Mouse (Mus musculus) heart, embryonic 12.5 days (tissue): ENCODE results near the gene Ptprn2. TPM values are rescaled to one million over a fixed set of nuclear protein-coding genes. Genes with fewer than 3 reads are reported as not detected.
"Not testable (repeated sequence)": the region's sequence is repeated elsewhere in the genome, so short reads cannot be mapped to it uniquely, and the experiment has no call there.

Experiments used
- ATAC-seq: fragments of 200-750 bp; cut with Nextera tagmentation; 2 replicates; pipeline ENCODE4 v1.8.0; 2017; ENCODE audit warnings: moderate TSS enrichment, moderate library complexity; ENCODE audit not compliant: insufficient number of reproducible peaks, low FRiP score
- H3K27ac ChIP-seq: fragments of 300-500 bp; sonication (generic); 2 replicates; pipeline ENCODE4 v1.5.1; 2016; ENCODE audit warnings: mild to moderate bottlenecking, moderate library complexity; ENCODE audit not compliant: poor library complexity, severe bottlenecking
- H3K27me3 ChIP-seq: fragments of 300-500 bp; sonication (generic); replicated peaks from 2 replicates; pipeline ENCODE4 v1.6.1; 2016; ENCODE audit warnings: mild to moderate bottlenecking, moderate library complexity
- H3K36me3 ChIP-seq: fragments of 300-500 bp; sonication (generic); 2 replicates; pipeline ENCODE4 v1.6.1; 2016; ENCODE audit warnings: mild to moderate bottlenecking, moderate library complexity
- H3K4me1 ChIP-seq: fragments of 300-500 bp; sonication (generic); replicated peaks from 2 replicates; pipeline ENCODE4 v1.6.1; 2016; ENCODE audit warnings: mild to moderate bottlenecking
- H3K4me2 ChIP-seq: fragments of 300-500 bp; sonication (generic); 2 replicates; pipeline ENCODE4 v1.6.1; 2016; ENCODE audit warnings: mild to moderate bottlenecking, moderate library complexity
- H3K4me3 ChIP-seq: fragments of 300-500 bp; sonication (generic); 2 replicates; pipeline ENCODE4 v1.5.1; 2016; ENCODE audit warnings: mild to moderate bottlenecking
- H3K9ac ChIP-seq: fragments of 300-500 bp; sonication (generic); 2 replicates; pipeline ENCODE4 v1.6.1; 2016; ENCODE audit warnings: mild to moderate bottlenecking, moderate library complexity
- H3K9me3 ChIP-seq: fragments of 300-500 bp; sonication (generic); replicated peaks from 2 replicates; pipeline ENCODE4 v1.6.1; 2016; ENCODE audit warnings: mild to moderate bottlenecking, moderate library complexity
- WGBS: fragments of 180-500 bp; shearing (Covaris S2); methylation state at CpG from one replicate; pipeline ENCODE4 v1.1.7; 2016; 5-methylcytosine and 5-hydroxymethylcytosine counted together
- polyA plus RNA-seq: library from polyadenylated mRNA; unstranded; fragments of >200 nt; fragmentation: Nextera tagmentation; extraction: Ambion mirVana; gene quantifications from 2 replicates; pipeline ENCODE4 v1.2.1, GENCODE M21; 2016

The Ptprn2 gene
- polyA plus RNA-seq, 1 experiment from 2014 or later = 0.05 TPM

DNA sequence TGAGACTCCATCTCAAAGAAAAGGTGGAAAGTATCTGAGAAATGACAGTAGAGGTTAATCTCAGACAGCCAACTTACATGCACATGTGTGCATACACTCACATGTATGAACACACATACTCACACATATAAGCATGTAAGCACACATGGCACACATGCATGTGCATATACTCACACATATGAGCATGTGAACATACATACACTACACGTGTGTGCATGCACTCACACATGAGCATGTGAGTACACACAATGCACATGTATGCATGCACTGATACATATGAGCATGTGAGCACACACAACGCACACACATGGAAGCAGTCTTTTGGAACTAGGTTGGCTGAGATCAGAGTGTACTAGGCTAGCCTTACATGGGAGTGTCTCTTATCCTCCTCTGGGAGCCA is 81.7 kb downstream of the Ptprn2 start:
- no peaks in the 10 kb centered on the region for H3K27me3 ChIP-seq
- ATAC-seq = no peak
- no peaks in the 10 kb centered on the region for H3K4me1 ChIP-seq
- H3K9ac ChIP-seq = no peak overlapping the region
- H3K36me3 ChIP-seq = no peaks in the 10 kb centered on the region
- 73% methylated on average over 2 of the region's 2 CpGs for WGBS
- H3K27ac ChIP-seq = no peak overlapping the region
- H3K4me3 ChIP-seq = no peak overlapping the region
- no peaks in the 10 kb centered on the region for H3K9me3 ChIP-seq
- H3K4me2 ChIP-seq = no peak overlapping the region

DNA sequence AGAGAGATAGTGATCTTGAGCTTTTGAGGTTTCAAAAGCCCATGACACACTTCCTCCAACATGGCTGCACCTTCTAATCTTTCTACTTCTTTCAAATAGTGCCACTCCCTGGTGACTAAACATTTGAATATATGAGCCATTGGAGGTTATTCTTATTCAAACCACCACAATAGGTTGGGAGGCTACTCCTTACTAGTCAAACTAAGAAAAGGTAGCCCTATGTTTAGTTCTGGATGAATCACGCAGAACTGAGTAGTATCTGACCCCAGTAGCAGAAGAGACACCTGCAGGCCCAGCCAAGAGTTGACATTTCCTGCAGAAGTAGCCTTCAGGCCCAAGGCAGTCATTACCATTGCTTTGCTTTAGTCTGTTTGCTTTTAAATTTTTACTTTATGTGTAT is 84.0 kb downstream of the Ptprn2 start:
- no peak for ATAC-seq
- 57% methylated on average over 1 of the region's 1 CpGs for WGBS
- no peak overlapping the region for H3K4me3 ChIP-seq
- no peaks in the 10 kb centered on the region for H3K4me1 ChIP-seq
- no peaks in the 10 kb centered on the region for H3K27me3 ChIP-seq
- no peak overlapping the region for H3K27ac ChIP-seq
- H3K4me2 ChIP-seq = no peak overlapping the region
- no peaks in the 10 kb centered on the region for H3K36me3 ChIP-seq
- no peaks in the 10 kb centered on the region for H3K9me3 ChIP-seq
- H3K9ac ChIP-seq = no peak overlapping the region

DNA sequence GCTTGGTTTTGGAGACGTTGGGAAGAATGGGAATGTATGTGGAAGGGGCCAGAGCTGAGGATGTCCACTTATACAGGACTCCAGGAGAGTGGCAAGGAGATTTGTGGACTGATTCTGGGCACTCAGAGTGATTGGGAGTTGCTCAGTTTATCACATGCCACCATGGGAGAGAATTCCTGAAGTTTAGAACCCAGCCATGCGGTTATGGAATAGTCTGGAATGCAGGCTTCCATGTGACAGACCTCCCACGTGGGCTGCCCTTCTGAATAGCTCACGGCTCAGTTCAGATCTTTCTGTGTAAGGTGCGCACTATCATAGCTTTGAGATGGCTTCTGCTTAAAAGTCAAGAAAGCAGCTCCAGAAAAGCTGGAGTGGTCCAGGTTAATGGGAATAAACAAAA is 88.6 kb downstream of the Ptprn2 start:
- H3K9me3 ChIP-seq = no peaks in the 10 kb centered on the region
- peaks cover 5% of the 10 kb centered on the region; the same call in 1 of the 2 replicates for H3K4me1 ChIP-seq
- H3K4me3 ChIP-seq = no peak overlapping the region
- no peak overlapping the region for H3K9ac ChIP-seq
- H3K27ac ChIP-seq = no peak overlapping the region
- H3K4me2 ChIP-seq = no peak overlapping the region
- ATAC-seq = no peak
- 65% methylated on average over 5 of the region's 5 CpGs for WGBS
- H3K27me3 ChIP-seq = no peaks in the 10 kb centered on the region
- no peaks in the 10 kb centered on the region for H3K36me3 ChIP-seq

DNA sequence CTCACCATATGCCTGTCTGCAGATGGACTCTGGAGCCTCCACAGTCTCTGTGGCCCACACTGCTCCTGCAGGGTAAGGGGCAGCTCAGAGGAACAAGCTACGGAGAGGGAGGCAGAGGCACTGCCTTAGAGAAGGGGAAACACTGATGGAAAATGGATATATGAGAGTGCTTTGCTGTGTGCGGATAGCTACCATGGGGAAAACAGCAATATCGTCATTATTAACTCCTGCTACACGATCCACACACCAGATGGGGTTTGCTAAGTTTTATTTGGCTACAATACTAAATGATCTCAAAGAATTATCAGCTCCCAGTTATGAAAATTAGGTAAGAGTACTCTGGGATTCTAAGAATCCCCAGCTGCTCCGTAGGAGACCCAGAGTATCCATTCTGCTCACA is 89.2 kb downstream of the Ptprn2 start:
- no peak for ATAC-seq
- no peaks in the 10 kb centered on the region for H3K36me3 ChIP-seq
- peaks cover 5% of the 10 kb centered on the region; the same call in 1 of the 2 replicates for H3K4me1 ChIP-seq
- H3K9me3 ChIP-seq = no peaks in the 10 kb centered on the region
- no peak overlapping the region for H3K27ac ChIP-seq
- no peak overlapping the region for H3K9ac ChIP-seq
- no peak overlapping the region for H3K4me3 ChIP-seq
- no peaks in the 10 kb centered on the region for H3K27me3 ChIP-seq
- H3K4me2 ChIP-seq = no peak overlapping the region
- 74% methylated on average over 5 of the region's 5 CpGs for WGBS

DNA sequence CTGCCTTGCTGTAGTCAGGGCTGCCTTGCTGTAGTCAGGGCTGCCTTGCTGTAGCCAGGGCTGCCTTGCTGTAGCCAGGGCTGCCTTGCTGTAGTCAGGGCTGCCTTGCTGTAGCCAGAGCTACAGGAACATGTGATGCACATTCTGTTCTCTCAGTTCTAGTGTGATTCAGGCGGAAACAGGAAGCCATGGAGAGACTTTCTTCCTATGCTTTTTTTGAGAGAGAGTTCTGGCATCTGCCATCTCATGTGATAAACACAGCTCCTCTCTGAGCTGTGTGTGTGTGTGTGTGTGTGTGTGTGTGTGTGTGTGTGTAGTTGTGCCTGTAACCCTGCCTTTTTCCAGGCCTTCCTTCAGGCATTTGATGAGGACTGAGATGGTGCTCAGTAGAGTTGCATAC is 92.4 kb downstream of the Ptprn2 start:
- not testable (repeated sequence) for ATAC-seq
- 41% methylated on average over 1 of the region's 1 CpGs for WGBS

DNA sequence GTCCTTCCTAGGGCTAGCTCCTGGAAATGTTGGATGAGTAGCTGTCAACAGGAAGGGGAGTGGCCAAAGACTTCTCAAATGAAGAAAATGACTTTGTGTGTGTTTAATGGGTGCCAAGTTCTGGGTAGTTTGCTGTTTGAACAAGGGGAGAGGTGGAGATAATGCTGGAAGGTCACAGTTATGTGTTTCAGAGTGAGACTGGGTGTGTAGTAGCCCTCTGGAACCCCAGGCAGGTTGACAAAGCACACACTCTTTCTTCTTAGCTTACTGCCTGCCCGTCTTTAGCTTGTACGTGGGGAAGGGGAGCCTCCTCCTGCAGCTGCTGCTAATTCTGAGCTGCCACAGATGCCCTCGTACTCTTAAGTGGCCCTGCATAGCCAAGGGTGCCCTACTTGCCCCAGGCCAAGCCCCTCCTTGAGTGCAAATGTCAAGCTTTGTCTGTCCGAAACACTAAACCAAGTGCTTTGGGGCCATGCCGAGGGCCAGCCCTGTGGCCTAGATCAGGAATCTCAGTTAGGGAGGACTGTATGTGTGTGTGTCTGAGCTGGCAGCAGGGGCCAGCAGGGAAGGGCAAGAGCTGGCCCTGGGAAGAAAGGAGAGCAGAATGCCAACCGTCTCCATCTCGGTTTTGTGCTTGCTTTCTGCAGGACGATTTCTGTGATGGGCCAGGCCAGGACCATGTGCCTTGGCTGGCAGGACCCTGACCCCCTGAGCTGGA is 95.5 kb downstream of the Ptprn2 start:
- H3K27ac ChIP-seq = no peak overlapping the region
- H3K4me3 ChIP-seq = no peak overlapping the region
- H3K4me2 ChIP-seq = no peak overlapping the region
- H3K9me3 ChIP-seq = no peaks in the 10 kb centered on the region
- WGBS = 57% methylated on average over 8 of the region's 8 CpGs
- peaks cover 15% of the 10 kb centered on the region for H3K4me1 ChIP-seq
- H3K27me3 ChIP-seq = no peaks in the 10 kb centered on the region
- no peaks in the 10 kb centered on the region for H3K36me3 ChIP-seq
- no peak overlapping the region for H3K9ac ChIP-seq
- no peak for ATAC-seq

More for the DNA sequence above, 92.4 kb downstream of the Ptprn2 start:
- H3K27ac ChIP-seq, H3K4me3 ChIP-seq, H3K36me3 ChIP-seq, H3K4me2 ChIP-seq, H3K27me3 ChIP-seq, H3K9ac ChIP-seq, H3K9me3 ChIP-seq: not testable (repeated sequence)
- H3K4me1 ChIP-seq = peaks cover 12% of the 10 kb centered on the region

DNA sequence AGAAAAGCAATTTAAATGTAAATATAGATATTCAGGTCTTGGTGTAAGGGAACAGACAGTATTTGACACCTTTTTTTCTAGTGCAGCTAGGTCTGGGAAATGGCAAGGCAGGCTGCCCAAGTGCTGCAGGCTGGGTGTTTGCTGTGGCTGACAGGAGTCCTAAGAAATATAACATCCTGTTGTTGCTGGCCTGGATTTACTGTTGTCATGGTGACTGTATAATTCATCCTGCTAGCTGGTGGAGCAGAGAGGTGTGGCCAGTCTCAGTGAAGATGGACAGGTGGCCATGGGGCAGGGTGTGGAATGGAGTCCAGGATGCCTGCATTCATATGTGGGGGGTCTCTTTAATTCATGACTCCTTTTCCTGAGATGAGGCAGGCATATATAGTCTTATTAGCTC is 96.3 kb downstream of the Ptprn2 start:
- H3K36me3 ChIP-seq = no peaks in the 10 kb centered on the region
- no peaks in the 10 kb centered on the region for H3K9me3 ChIP-seq
- no peak overlapping the region for H3K4me2 ChIP-seq
- H3K9ac ChIP-seq = no peak overlapping the region
- H3K27ac ChIP-seq = no peak overlapping the region
- H3K27me3 ChIP-seq = no peaks in the 10 kb centered on the region
- ATAC-seq = no peak
- H3K4me1 ChIP-seq = peaks cover 15% of the 10 kb centered on the region
- H3K4me3 ChIP-seq = no peak overlapping the region

DNA sequence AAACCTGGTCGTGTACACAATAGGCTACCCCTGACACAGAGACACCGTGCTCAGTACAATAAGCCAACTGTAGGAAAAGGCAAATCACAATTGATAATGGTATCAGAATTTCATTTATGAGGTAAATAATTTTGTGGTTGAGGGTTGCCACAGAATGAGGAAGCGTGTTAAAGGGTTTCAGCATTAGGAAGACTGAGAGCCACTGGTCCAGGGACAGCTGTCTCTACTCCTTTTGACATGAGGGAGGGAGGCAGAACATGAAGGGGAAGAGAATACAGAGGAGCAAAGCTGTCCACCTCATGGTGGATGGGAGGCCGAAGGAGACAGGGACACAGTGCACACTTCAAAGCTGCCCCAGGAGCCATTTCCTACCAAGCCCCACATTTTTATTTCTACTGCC is 97.3 kb downstream of the Ptprn2 start:
- H3K9me3 ChIP-seq = no peaks in the 10 kb centered on the region
- 71% methylated on average over 4 of the region's 4 CpGs for WGBS
- ATAC-seq = no peak
- no peaks in the 10 kb centered on the region for H3K36me3 ChIP-seq
- no peaks in the 10 kb centered on the region for H3K27me3 ChIP-seq
- no peak overlapping the region for H3K9ac ChIP-seq
- H3K4me3 ChIP-seq = no peak overlapping the region
- H3K4me1 ChIP-seq = peaks cover 20% of the 10 kb centered on the region
- no peak overlapping the region for H3K27ac ChIP-seq
- no peak overlapping the region for H3K4me2 ChIP-seq

DNA sequence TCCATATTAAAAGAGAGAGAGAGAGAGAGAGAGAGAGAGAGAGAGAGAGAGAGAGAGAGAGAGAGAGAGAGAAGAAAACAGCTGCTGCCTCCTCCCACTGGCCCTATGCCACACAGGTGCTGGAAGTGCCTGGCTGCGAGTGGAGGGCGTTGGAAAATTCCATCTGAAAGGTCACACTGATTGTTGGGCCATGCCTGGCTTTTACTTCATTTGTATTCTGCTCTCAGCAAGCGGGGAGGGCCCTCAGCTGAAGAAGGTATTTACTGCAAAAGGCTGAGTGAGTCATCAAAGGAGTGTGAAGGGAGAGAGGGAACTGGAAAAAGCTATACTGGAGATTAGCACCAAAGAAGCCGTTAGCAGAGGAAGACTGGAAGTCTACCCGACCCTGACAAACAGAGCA is 99.5 kb downstream of the Ptprn2 start:
- no peak overlapping the region for H3K27ac ChIP-seq
- 9% methylated on average over 5 of the region's 5 CpGs for WGBS
- no peak for ATAC-seq

DNA sequence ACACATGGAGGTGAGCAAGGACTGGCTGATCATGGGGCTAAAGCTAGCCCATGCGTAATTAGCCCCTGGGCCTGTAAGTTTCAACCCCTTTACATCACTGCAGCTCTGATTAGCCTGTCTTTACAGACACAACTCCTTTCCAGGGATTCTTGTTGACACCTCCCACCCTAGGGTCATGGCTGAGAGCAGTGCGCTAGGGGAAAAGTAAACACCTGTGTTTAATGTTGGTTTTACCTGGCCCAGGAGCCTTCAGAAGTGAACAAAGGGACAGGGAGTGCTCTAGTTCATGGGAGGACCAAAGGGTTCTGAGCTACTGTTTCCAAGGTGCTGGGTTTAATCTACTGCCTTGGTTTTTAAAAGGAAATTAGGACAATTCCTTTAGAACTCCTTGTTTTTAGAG is 100.6 kb downstream of the Ptprn2 start:
- H3K27ac ChIP-seq = no peak overlapping the region
- H3K9me3 ChIP-seq = no peaks in the 10 kb centered on the region
- no peaks in the 10 kb centered on the region for H3K36me3 ChIP-seq
- H3K4me1 ChIP-seq = peaks cover 12% of the 10 kb centered on the region; the same call in 1 of the 2 replicates
- 84% methylated on average over 2 of the region's 2 CpGs for WGBS
- ATAC-seq = no peak
- H3K4me2 ChIP-seq = no peak overlapping the region
- H3K4me3 ChIP-seq = no peak overlapping the region
- H3K27me3 ChIP-seq = no peaks in the 10 kb centered on the region
- H3K9ac ChIP-seq = no peak overlapping the region

More for the DNA sequence above, 99.5 kb downstream of the Ptprn2 start:
- H3K4me2 ChIP-seq = no peak overlapping the region
- no peaks in the 10 kb centered on the region for H3K9me3 ChIP-seq
- H3K27me3 ChIP-seq = no peaks in the 10 kb centered on the region
- H3K4me3 ChIP-seq = no peak overlapping the region
- H3K4me1 ChIP-seq = peaks cover 18% of the 10 kb centered on the region; the same call in 1 of the 2 replicates
- H3K36me3 ChIP-seq = no peaks in the 10 kb centered on the region
- H3K9ac ChIP-seq = no peak overlapping the region

DNA sequence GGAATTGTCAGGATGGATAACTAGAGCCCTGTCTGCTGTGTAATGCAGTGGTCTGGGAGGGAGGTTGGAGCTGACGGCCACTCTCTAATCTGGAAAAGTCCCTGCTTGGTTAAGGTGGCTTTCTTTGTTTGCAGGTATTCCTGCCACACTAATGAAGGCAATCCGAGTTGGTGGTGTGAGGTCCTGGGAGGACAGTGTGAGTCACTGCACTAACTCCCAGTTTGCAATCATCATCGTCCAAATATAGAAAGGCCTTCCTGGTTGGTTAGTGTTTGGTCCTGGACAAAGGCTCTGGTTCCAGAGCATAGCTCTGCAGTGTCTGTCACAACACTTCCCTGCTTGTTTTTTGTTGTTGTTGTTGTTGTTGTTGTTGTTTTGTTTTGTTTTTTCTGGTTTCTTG is 102.0 kb downstream of the Ptprn2 start:
- Histone ChIP-seq H3K27ac (no peak overlapping the region), H3K4me1 (peaks cover 10% of the 10 kb centered on the region; the same call in 1 of the 2 replicates), H3K27me3 (no peaks in the 10 kb centered on the region), H3K36me3 (no peaks in the 10 kb centered on the region), H3K4me3 (no peak overlapping the region), H3K4me2 (no peak overlapping the region), H3K9me3 (no peaks in the 10 kb centered on the region), H3K9ac (no peak overlapping the region)
- WGBS = 42% methylated on average over 3 of the region's 3 CpGs
- 0 out of 2 replicates have a peak, but pooled peaks have one; percentile 25 for ATAC-seq

DNA sequence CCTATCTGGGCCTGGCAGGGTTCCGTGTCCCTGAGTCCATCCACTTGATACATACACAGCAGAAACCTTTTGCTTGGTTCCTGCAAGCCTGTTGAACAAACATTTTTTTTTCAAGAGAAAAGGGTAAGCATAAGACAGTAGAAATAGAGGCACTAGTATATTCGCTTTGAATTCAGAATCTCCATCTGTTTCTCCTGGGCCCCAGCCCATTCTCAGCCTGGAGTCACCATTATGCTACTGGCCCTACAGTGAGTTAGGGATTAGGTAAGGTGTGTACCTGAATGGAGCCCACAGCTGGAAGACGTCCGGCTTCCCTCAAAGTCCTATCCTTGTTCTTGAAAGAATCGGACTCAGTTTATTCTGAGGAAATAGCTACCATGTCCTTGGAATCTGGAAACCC is 104.6 kb downstream of the Ptprn2 start:
- no peak overlapping the region for H3K9ac ChIP-seq
- WGBS = 87% methylated on average over 5 of the region's 5 CpGs
- no peak for ATAC-seq
- no peaks in the 10 kb centered on the region for H3K36me3 ChIP-seq
- H3K27me3 ChIP-seq = no peaks in the 10 kb centered on the region
- no peak overlapping the region for H3K27ac ChIP-seq
- H3K4me1 ChIP-seq = peaks cover 10% of the 10 kb centered on the region; the same call in 1 of the 2 replicates
- H3K4me3 ChIP-seq = no peak overlapping the region
- no peaks in the 10 kb centered on the region for H3K9me3 ChIP-seq
- H3K4me2 ChIP-seq = no peak overlapping the region
